Mouse (Mus musculus) stomach, postnatal 0 days (tissue): Measurements from ENCODE around the gene Arhgap24. TPM values are rescaled to one million over a fixed set of nuclear protein-coding genes. Genes with fewer than 3 reads are reported as not detected.
A peak's percentile ranks its signal among the peaks of the same experiment; 100 is the strongest.

ENCODE experiments used
- ATAC-seq: fragments of 200-750 bp; cut with Nextera tagmentation; 2 replicates; pipeline ENCODE4 v1.8.0; 2017; ENCODE audit not compliant: low FRiP score, low TSS enrichment
- DNase-seq: peaks from one replicate; pipeline ENCODE4 v3.0.0-alpha.2; 2016; ENCODE audit warnings: low spot score
- H3K27ac ChIP-seq: fragments of 300-500 bp; sonication (generic); replicated peaks from 2 replicates; pipeline ENCODE4 v1.5.1; 2014; ENCODE audit warnings: mild to moderate bottlenecking, control low read depth
- H3K27me3 ChIP-seq: fragments of 300-500 bp; sonication (generic); 2 replicates; pipeline ENCODE4 v1.6.1; 2014; ENCODE audit warnings: low read length; ENCODE audit not compliant: control insufficient read depth, insufficient read depth
- H3K36me3 ChIP-seq: fragments of 300-500 bp; sonication (generic); 2 replicates; pipeline ENCODE4 v1.6.1; 2014; ENCODE audit warnings: low read length, mixed read lengths; ENCODE audit not compliant: control insufficient read depth, insufficient read depth
- H3K4me1 ChIP-seq: fragments of 300-500 bp; sonication (generic); replicated peaks from 2 replicates; pipeline ENCODE4 v1.6.1; 2014; ENCODE audit warnings: antibody characterized with exemption; ENCODE audit not compliant: control insufficient read depth, insufficient read depth
- H3K4me2 ChIP-seq: fragments of 300-500 bp; sonication (generic); replicated peaks from 2 replicates; pipeline ENCODE4 v1.6.1; 2014; ENCODE audit warnings: low read depth, mild to moderate bottlenecking, control low read depth, moderate library complexity
- H3K4me3 ChIP-seq: fragments of 300-500 bp; sonication (generic); 2 replicates; pipeline ENCODE4 v1.5.1; 2014; ENCODE audit warnings: low read depth, low read length, control low read depth
- H3K9ac ChIP-seq: fragments of 300-500 bp; sonication (generic); 2 replicates; pipeline ENCODE4 v1.6.1; 2014; ENCODE audit warnings: mild to moderate bottlenecking, low read length, control low read depth, mixed read lengths
- H3K9me3 ChIP-seq: fragments of 300-500 bp; sonication (generic); 2 replicates; pipeline ENCODE4 v1.6.1; 2016; ENCODE audit warnings: low read length; ENCODE audit not compliant: control insufficient read depth
- CTCF ChIP-seq: IDR thresholded peaks from 2 replicates; pipeline ENCODE4 v1.5.1; 2016; ENCODE audit warnings: antibody characterized with exemption, low read depth, mild to moderate bottlenecking, moderate library complexity
- EP300 ChIP-seq: optimal IDR thresholded peaks from 2 replicates; pipeline ENCODE3; 2016; ENCODE audit warnings: antibody characterized with exemption
- WGBS: fragments of 180-500 bp; shearing (Covaris S2); extraction: QIAGEN DNeasy Blood & Tissue Kit; methylation state at CpG from one replicate; pipeline ENCODE4 v1.1.7; 2014; 5-methylcytosine and 5-hydroxymethylcytosine counted together
- polyA plus RNA-seq: library from polyadenylated mRNA; unstranded; fragments of >200 nt; fragmentation: Nextera tagmentation; extraction: Ambion mirVana; gene quantifications from 2 replicates; pipeline ENCODE4 v1.2.1, GENCODE M21; 2015

Gene Arhgap24
- polyA plus RNA-seq, 1 experiment from 2014 or later, result 24.5 TPM

GRCm38 (mm10) chr5:102693871-102694270 is 212.7 kb downstream of the Arhgap24 start:
- Histone ChIP-seq H3K4me1 (no peaks in the 10 kb centered on the region), H3K9me3 (no peaks in the 10 kb centered on the region), H3K27me3 (no peaks in the 10 kb centered on the region), H3K4me3 (no peak overlapping the region), H3K36me3 (no peaks in the 10 kb centered on the region), H3K4me2 (no peak overlapping the region), H3K9ac (no peak overlapping the region), H3K27ac (no peak overlapping the region)
- ATAC-seq, result no peak
- 84% methylated on average over 3 of the region's 3 CpGs for WGBS
- TF ChIP-seq CTCF, result no peak
- no peak for TF ChIP-seq EP300
- no peak for DNase-seq

GRCm38 (mm10) chr5:102697784-102698183 is 216.6 kb downstream of the Arhgap24 start:
- no peak overlapping the region for H3K9ac ChIP-seq
- H3K36me3 ChIP-seq, result no peaks in the 10 kb centered on the region
- no peak overlapping the region for H3K4me2 ChIP-seq
- H3K27me3 ChIP-seq, result no peaks in the 10 kb centered on the region
- no peak for TF ChIP-seq EP300
- TF ChIP-seq CTCF, result no peak
- H3K9me3 ChIP-seq, result no peaks in the 10 kb centered on the region
- no peak overlapping the region for H3K4me3 ChIP-seq
- no peak for DNase-seq
- no peak for ATAC-seq
- WGBS, result 91% methylated on average over 1 of the region's 1 CpGs
- H3K4me1 ChIP-seq, result no peaks in the 10 kb centered on the region
- H3K27ac ChIP-seq, result no peak overlapping the region

- Histone ChIP-seq H3K4me1 (no peaks in the 10 kb centered on the region), H3K4me2 (no peak overlapping the region), H3K27ac (no peak overlapping the region), H3K9ac (no peak overlapping the region), H3K9me3 (no peaks in the 10 kb centered on the region), H3K36me3 (no peaks in the 10 kb centered on the region), H3K27me3 (no peaks in the 10 kb centered on the region), H3K4me3 (no peak overlapping the region)
- TF ChIP-seq EP300 (no peak), CTCF (no peak)
- ATAC-seq (no peak), DNase-seq (no peak)
- 88% methylated on average over 5 of the region's 5 CpGs for WGBS
Measured at GRCm38 (mm10) chr5:102698396-102698795, 217.2 kb downstream of the Arhgap24 start.

- TF ChIP-seq CTCF, result no peak
- TF ChIP-seq EP300, result no peak
Measured at GRCm38 (mm10) chr5:102698891-102699290, 217.7 kb downstream of the Arhgap24 start.

GRCm38 (mm10) chr5:102702581-102702980 is 221.4 kb downstream of the Arhgap24 start:
- DNase-seq, result no peak
- Histone ChIP-seq H3K9ac (no peak overlapping the region), H3K4me1 (no peaks in the 10 kb centered on the region), H3K4me2 (no peak overlapping the region), H3K4me3 (no peak overlapping the region), H3K27me3 (no peaks in the 10 kb centered on the region), H3K36me3 (no peaks in the 10 kb centered on the region), H3K27ac (no peak overlapping the region), H3K9me3 (no peaks in the 10 kb centered on the region)
- WGBS, result 65% methylated on average over 6 of the region's 6 CpGs
- ATAC-seq, result no peak
- TF ChIP-seq EP300, result no peak
- TF ChIP-seq CTCF, result no peak

More at GRCm38 (mm10) chr5:102698891-102699290, 217.7 kb downstream of the Arhgap24 start:
- Histone ChIP-seq H3K4me3 (no peak overlapping the region), H3K36me3 (no peaks in the 10 kb centered on the region), H3K27ac (no peak overlapping the region), H3K4me1 (no peaks in the 10 kb centered on the region), H3K9ac (no peak overlapping the region), H3K4me2 (no peak overlapping the region), H3K27me3 (no peaks in the 10 kb centered on the region), H3K9me3 (no peaks in the 10 kb centered on the region)
- ATAC-seq (no peak), DNase-seq (no peak)
- WGBS, result 73% methylated on average over 2 of the region's 2 CpGs

GRCm38 (mm10) chr5:102703325-102704099 is 222.3 kb downstream of the Arhgap24 start:
- Histone ChIP-seq H3K27me3 (no peaks in the 10 kb centered on the region), H3K9me3 (no peaks in the 10 kb centered on the region), H3K36me3 (no peaks in the 10 kb centered on the region), H3K4me1 (no peaks in the 10 kb centered on the region), H3K27ac (no peak overlapping the region), H3K4me2 (no peak overlapping the region), H3K9ac (no peak overlapping the region), H3K4me3 (no peak overlapping the region)
- TF ChIP-seq CTCF (peak; percentile 84), EP300 (no peak)
- DNase-seq (peak; percentile 69), ATAC-seq (no peak)
- WGBS, result 48% methylated on average over 5 of the region's 5 CpGs
